Mouse (Mus musculus) embryo, embryonic 10.5 days (tissue): Measurements from ENCODE around the gene Nfyb.

Source experiments
- DNase-seq: peaks from one replicate; pipeline ENCODE4 v3.0.0-alpha.2; 2015; ENCODE audit warnings: low spot score

The Nfyb gene

DNA sequence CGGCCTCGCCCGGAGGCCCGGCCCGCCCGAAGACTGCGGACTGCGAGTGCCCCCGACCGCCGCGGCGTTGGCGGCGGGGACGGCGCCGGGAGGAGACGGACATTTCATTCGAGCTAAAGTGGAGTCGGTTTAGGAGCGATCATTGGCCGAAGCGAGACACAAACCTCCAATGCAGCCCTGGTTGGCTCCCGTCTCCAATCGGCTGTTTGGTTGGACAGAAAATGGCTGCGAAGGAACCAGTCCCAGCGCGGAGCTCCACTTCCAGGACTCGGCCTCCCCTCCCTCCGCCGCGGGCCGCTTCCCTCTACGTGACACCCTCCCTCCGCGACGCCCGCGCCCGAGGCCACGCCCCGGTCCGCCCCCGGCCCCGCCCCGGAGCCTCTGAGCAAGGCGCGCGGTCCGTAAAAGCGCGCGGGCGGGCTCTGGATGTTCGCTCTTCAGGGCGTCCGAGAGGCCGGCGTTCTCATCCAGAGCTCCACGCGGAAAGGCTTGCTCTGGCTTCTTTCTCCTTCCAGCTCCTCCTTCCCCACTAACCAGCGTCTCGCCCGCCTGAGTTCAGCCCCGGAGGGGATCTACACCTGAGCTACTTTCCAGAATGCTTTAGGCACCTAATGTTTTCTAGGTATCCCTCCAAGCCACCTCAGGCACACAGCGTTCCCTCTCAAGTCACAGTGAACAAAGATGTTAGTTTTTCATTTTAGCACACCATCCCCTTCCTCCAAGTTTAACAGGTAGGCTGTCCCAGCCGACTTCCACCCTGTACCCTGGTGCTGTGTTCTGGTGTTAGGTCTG, at the start of gene Nfyb:
TSS of gene Nfyb (minus strand) at position 305 of the 792 bp plus-strand sequence.
- DNase-seq: peak; percentile 97

GRCm38 (mm10) chr10:82811855-82812431, 48.0 kb upstream of the Nfyb start:
- DNase-seq: peak; percentile 80

GRCm38 (mm10) chr10:82809352-82809751, 45.4 kb upstream of the Nfyb start:
- DNase-seq: no peak

DNA sequence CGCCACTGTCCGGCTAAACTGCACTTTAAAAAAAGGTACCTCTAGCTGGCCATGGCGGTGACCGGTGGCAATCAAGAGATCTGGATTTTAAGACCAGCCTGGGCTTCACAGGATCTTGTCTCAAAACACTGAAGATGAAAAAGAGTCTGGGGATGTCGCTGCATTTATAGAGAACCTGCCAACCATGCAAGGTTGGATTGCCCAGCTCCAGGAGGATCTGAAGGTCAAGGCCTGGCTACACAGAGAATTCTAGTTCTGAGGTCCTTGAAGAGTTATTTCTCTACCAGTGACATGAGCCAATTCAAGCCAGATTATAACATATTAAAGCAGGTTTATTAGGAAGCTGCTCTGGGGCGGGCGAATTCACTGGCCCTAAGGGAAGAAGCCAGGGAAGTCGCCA, 44.9 kb upstream of the Nfyb start:
- DNase-seq: no peak

DNA sequence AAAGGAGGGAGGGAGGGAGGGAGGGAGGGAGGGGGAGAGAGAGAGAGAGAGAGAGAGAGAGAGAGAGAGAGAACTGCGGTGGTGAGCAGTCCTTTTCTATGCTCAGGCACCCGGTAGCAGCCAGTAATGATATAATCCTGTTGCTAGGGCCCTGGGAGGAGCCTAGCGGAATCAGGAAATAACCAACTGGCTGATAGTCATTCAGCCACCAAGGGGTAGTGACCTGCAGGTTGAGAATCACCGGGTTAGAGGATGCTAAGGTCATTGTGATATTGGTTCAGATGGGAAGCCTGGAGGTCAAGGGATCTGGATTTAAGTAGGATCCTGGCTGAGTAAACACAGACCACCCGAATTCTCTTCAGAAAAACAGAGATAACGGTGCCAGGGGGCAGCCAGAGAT, 44.2 kb upstream of the Nfyb start:
- DNase-seq: peak; percentile 21

- no peak for DNase-seq
Observed at GRCm38 (mm10) chr10:82807238-82807637, 43.3 kb upstream of the Nfyb start.

DNA sequence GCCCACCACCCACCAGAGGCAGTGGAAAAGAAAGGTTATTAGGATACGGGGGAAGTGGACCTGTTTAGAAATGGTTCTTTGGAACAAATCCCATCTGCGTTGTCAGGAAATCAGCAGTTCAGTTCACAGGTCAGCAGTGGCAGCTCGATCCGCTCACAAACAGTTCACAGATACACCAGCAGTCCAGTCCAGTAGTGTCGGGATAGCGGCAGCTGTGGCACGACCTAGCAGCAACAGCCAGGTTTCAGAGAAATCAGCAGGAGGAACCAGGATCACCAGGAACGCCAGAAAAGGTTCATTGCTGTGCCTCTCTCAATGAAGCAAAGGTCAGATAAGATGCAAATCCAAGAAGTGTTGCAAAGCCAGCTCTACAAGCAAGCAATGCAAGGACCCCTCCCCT, 42.5 kb upstream of the Nfyb start:
- DNase-seq: no peak

DNA sequence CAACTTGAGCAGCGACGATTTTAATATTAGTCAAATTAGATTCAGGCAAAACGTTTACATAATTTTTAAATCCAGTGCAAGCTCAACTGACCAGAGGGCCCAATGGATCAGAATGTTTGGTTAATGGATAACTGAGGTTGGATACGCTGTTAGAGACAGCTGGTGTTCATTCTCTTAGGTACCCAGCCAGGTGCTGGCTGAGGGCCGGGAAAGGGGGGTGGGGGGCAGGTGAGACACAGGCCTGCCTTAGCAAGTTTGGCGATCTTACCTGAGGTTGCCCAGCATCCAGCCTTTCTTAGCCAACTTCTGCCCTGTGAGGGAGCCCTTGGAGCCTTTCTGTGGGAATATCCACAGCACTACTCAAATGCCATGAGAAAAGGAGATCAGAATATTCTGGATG, 41.2 kb upstream of the Nfyb start:
- no peak for DNase-seq

DNA sequence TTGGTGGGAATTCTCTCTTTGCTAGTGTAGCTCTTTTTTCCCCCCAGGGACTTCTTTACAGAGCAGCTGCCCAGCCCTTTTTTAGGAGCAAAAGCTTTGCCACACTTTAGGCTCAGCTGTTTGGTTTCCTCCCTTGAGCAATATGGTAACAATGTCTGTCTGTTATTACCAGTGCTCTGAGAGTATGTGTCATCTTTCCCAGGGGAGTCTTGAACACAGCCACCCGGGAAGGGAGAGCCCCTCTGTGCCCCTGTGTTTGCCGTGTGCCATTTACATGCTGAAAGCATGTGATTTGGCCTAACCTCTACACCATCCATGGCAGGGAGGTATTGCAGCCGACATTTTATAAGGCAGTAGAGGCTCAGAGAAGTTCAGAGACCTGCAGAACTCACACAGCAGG, 40.5 kb upstream of the Nfyb start:
- no peak for DNase-seq

- DNase-seq: no peak
Observed at GRCm38 (mm10) chr10:82800094-82800493, 36.1 kb upstream of the Nfyb start.

- no peak for DNase-seq
Observed at GRCm38 (mm10) chr10:82798312-82798933, 34.5 kb upstream of the Nfyb start.

DNA sequence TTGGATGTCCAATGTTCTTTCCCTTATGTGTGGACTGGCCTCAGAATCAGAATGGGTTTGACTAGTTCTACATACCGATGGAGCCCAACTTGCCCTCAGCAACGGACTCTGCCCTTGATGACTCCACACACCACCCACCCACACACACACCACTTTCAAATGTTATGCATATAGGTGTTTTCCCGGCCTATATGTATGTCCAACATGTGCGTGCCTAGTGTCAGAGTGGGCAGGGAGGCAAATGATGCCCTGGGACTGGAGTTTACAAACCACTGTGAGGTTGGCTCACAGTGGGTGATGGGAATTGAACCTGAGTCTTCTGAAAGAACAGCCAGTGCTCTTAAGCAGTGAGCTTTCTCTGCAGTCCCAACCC, 33.2 kb upstream of the Nfyb start:
- no peak for DNase-seq

GRCm38 (mm10) chr10:82796471-82797118, 32.7 kb upstream of the Nfyb start:
- DNase-seq: peak; percentile 45

DNA sequence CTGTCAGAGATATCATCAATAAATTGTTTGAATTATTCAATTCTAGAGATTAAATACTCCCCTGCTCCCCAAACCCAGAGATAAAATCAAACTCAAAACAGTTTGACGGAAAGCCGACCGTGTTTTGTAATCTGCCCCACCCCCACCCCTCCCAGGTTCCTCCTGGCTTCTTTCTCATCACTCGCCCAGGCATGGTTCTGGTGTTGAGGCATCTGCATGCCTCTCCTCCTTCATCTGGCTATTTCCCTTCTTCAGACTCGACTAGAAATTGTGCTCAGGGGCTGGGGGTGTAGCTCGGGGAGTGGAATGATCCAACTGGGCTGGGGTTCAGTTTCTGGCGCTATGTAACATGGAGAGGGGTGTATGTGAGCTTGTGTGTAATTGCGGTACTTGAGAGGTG, 31.8 kb upstream of the Nfyb start:
- no peak for DNase-seq

- peak; percentile 55 for DNase-seq
Observed at GRCm38 (mm10) chr10:82795071-82795731, 31.3 kb upstream of the Nfyb start.

GRCm38 (mm10) chr10:82792311-82792710, 28.4 kb upstream of the Nfyb start:
- DNase-seq: no peak

GRCm38 (mm10) chr10:82791713-82792112, 27.8 kb upstream of the Nfyb start:
- no peak for DNase-seq

DNA sequence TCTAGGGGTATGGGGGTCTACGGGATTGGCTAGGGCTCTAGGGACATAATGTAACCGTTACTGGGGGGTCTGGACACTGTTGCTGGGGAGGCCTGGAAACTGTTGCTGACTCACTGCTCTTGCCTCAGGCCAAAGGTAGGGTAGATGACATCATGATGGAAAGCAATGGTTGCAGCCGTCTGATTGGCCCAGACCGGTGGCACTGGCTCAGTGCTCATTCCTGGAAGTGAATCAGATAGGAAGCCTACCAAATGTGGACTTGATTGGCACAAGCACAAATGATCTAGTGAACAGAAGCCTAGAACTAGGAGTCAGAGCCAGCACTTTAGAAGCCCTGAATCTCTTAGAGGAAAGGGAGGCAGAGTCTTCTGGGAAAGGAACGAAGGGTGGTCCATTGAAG, 26.6 kb upstream of the Nfyb start:
- no peak for DNase-seq

DNA sequence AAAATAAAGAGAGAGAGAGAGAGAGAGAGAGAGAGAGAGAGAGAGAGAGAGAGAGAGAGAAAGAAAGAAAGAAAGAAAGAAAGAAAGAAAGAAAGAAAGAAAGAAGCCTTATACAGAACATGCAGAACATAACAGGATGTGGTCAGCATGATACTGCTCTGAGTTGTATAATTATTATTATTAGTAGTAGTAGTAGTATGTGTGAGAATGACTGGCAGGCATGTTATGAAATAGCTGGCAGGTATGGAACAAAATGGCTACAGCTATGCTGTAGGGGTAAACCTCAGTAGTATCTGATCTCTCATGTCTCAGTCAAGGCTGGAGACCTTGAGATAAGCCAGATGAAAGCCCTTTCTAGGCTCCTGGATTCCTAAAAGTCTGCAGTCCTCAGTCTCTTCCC, 25.2 kb upstream of the Nfyb start:
- no peak for DNase-seq

DNA sequence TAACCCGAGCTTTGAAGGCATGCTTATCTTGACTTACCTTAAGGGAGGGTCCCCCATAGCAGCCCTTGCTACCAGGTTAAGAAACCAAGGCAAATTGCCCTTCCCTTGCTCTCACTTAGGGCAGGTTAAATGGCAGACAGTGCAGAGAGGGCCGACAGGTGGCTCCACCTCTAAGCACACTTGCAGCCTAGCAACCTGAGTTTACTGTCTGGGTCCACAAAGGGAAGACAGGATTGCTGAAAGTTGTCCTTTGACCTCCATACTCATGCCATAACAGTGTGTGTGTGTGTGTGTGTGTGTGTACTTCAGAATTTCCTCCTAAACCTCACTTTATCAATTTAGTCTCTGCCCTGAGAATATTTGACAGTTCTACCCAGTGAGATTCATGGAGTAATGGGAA, 18.5 kb upstream of the Nfyb start:
- no peak for DNase-seq

DNA sequence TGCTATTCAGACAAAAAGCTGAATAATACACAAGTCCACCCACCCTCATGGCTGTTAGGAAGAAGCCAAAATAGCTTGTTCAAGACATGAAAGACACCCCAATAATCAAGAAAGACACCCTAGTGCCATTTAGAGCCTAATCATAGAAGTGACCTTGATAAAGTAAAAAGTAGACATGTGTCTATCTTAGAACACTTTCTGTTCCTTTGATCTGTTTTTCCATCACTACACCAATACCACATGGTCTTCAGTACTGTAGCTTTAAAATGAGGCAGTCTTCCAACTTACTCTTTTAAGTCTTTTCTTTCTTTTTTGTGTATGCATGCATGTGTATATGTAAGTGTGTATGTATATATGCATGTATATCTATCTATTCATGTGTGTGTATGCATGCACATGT, 16.9 kb upstream of the Nfyb start:
- no peak for DNase-seq

- DNase-seq: no peak
Observed at GRCm38 (mm10) chr10:82780322-82780721, 16.4 kb upstream of the Nfyb start.
